Mouse (Mus musculus) bone marrow macrophage, adult 2 months (primary cell): ENCODE results near the gene Hipk4.

Source experiments
- CTCF ChIP-seq: IDR thresholded peaks from 2 replicates; pipeline ENCODE4 v1.5.1; 2012; ENCODE audit warnings: low read depth, mild to moderate bottlenecking, low read length, moderate library complexity
- POLR2A ChIP-seq: IDR thresholded peaks from 2 replicates; pipeline ENCODE4 v1.6.1; 2012; ENCODE audit warnings: mild to moderate bottlenecking, low read depth, low read length, borderline replicate concordance

GRCm38 (mm10) chr7:27476098-27476635 lies 46.9 kb upstream of the Hipk4 start:
- TF ChIP-seq CTCF (no peak), POLR2A (no peak)
